ENCODE assay signal across 25 mouse cellular contexts in the genomic region with DNA sequence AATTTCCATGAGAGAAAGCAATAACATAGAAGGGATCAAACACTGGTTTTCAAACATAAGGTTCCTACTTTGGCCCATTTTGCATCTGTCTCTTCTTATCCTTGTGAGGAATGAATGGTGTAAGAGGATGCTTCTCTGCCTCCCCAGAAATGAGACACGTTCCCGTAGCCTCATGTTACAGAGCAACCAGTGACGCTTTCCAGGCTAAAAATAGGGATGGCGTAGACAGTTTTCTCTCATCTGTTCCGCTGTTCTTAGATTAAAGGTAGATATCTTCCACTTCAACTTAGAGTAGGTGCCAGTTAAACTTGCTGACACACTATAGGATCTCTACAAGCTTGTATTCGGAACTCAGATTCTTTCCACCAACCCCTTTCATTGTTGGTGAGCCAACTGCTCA.
DNase-seq lines count a peak whose midpoint lies in the region; ATAC-seq lines count a peak whose summit lies in the region.
"Had no signal": no experiment of that assay in that cellular context is flagged by ENCODE, and none has a peak within 500 bp of the region (broad histone marks: within the 10 kb centered on the region; RNA-seq: fewer than 3 reads in every experiment).

No protein-coding gene starts in this region.

- H3K9ac ChIP-seq in heart, embryonic 11.5 days (ENCODE audit: low read depth, low read length) = no peak overlapping the region
- no peak overlapping the region for H3K9ac ChIP-seq in heart, embryonic 16.5 days (ENCODE audit: low read length)
- H3K9ac ChIP-seq: embryonic facial prominence, embryonic 13.5 days; forebrain, embryonic 12.5 days; forebrain, embryonic 15.5 days; hindbrain, embryonic 12.5 days; hindbrain, embryonic 15.5 days had no signal

- no peaks in the 10 kb centered on the region for H3K36me3 ChIP-seq in heart, embryonic 11.5 days (ENCODE audit: control insufficient read depth, insufficient read depth, low read length)
- H3K36me3 ChIP-seq in heart, embryonic 16.5 days (ENCODE audit: control insufficient read depth, insufficient read depth) = no peaks in the 10 kb centered on the region
- H3K36me3 ChIP-seq in heart, embryonic 10.5 days = no peaks in the 10 kb centered on the region
- H3K36me3 ChIP-seq: embryonic facial prominence, embryonic 10.5 days; embryonic facial prominence, embryonic 13.5 days; forebrain, embryonic 12.5 days; forebrain, embryonic 15.5 days; hindbrain, embryonic 12.5 days; hindbrain, embryonic 15.5 days had no signal

- no peak for ATAC-seq in heart, embryonic 11.5 days (replicated peaks; ENCODE audit: insufficient number of reproducible peaks, low FRiP score, low TSS enrichment)
- no peak; the same call in 1 of the 2 replicates for ATAC-seq in heart, embryonic 16.5 days (replicated peaks; ENCODE audit: extremely low read depth, insufficient read depth, low FRiP score)
- ATAC-seq: CD4-positive, CD25-positive, alpha-beta regulatory T cell, adult 4 months; forebrain, embryonic 15.5 days; intestine, postnatal 0 days had no signal

- H3K9me3 ChIP-seq in heart, embryonic 11.5 days (replicated peaks; ENCODE audit: control insufficient read depth, low read length) = no peaks in the 10 kb centered on the region
- H3K9me3 ChIP-seq in heart, embryonic 16.5 days (replicated peaks; ENCODE audit: control insufficient read depth, low read length) = no peaks in the 10 kb centered on the region
- no peaks in the 10 kb centered on the region for H3K9me3 ChIP-seq in heart, embryonic 10.5 days
- H3K9me3 ChIP-seq: embryonic facial prominence, embryonic 10.5 days; embryonic facial prominence, embryonic 13.5 days; forebrain, embryonic 12.5 days; forebrain, embryonic 15.5 days; hindbrain, embryonic 12.5 days; hindbrain, embryonic 15.5 days had no signal

- no peak overlapping the region for H3K4me3 ChIP-seq in heart, embryonic 11.5 days (ENCODE audit: low read depth, low read length)
- H3K4me3 ChIP-seq in heart, embryonic 16.5 days (ENCODE audit: low read length) = no peak overlapping the region
- no peak overlapping the region for H3K4me3 ChIP-seq in heart, embryonic 10.5 days
- H3K4me3 ChIP-seq: embryonic facial prominence, embryonic 10.5 days; embryonic facial prominence, embryonic 13.5 days; erythroblast, embryonic 14.5 days; forebrain, embryonic 12.5 days; forebrain, embryonic 15.5 days; hindbrain, embryonic 12.5 days; hindbrain, embryonic 15.5 days had no signal

- DNase-seq in heart, adult 8-10 months (ENCODE audit: low spot score) = no peak
- DNase-seq in heart, embryonic 10.5 days (ENCODE audit: low spot score) = no peak
- DNase-seq in skeletal muscle tissue, adult 2 months (ENCODE audit: low read depth, low spot score) = peak; percentile 74
- no peak for DNase-seq in thymus, postnatal 0 days (ENCODE audit: low spot score)
- DNase-seq: adrenal gland, adult 2 months; adrenal gland, postnatal 14 days; cerebellum, adult 11-12 months; cerebellum, adult 8-10 months; cerebellum, postnatal 10 days; cerebellum, postnatal 36 days; embryo, embryonic 11 days; gastrocnemius, postnatal 36 days; heart, postnatal 14 days; kidney, adult 2 months had no signal

- H3K4me2 ChIP-seq in heart, embryonic 11.5 days = peak overlapping the region; percentile 27; the same call in 1 of the 2 replicates
- peak overlapping the region; percentile 12; the same call in 1 of the 2 replicates for H3K4me2 ChIP-seq in heart, embryonic 16.5 days (ENCODE audit: low read depth, low read length)
- H3K4me2 ChIP-seq: embryonic facial prominence, embryonic 13.5 days; forebrain, embryonic 12.5 days; forebrain, embryonic 15.5 days; hindbrain, embryonic 12.5 days; hindbrain, embryonic 15.5 days had no signal

- H3K27me3 ChIP-seq in heart, embryonic 11.5 days (ENCODE audit: control insufficient read depth, insufficient read depth, low read length) = no peaks in the 10 kb centered on the region
- H3K27me3 ChIP-seq in heart, embryonic 16.5 days (ENCODE audit: control insufficient read depth, insufficient read depth, low read length) = no peaks in the 10 kb centered on the region
- H3K27me3 ChIP-seq in heart, embryonic 10.5 days (ENCODE audit: insufficient read depth, poor library complexity, severe bottlenecking) = no peaks in the 10 kb centered on the region
- H3K27me3 ChIP-seq: embryonic facial prominence, embryonic 13.5 days; forebrain, embryonic 12.5 days; forebrain, embryonic 15.5 days; hindbrain, embryonic 12.5 days; hindbrain, embryonic 15.5 days had no signal

- peaks cover 4% of the 10 kb centered on the region; the same call in 1 of the 2 replicates for H3K4me1 ChIP-seq in heart, embryonic 11.5 days (ENCODE audit: control insufficient read depth, insufficient read depth, low read length)
- 0 out of 2 replicates have a peak, but pooled peaks cover 2% of the 10 kb centered on the region for H3K4me1 ChIP-seq in heart, embryonic 16.5 days (ENCODE audit: control insufficient read depth, insufficient read depth, low read length)
- peaks cover 4% of the 10 kb centered on the region; the same call in 1 of the 2 replicates for H3K4me1 ChIP-seq in heart, embryonic 10.5 days
- H3K4me1 ChIP-seq: embryonic facial prominence, embryonic 10.5 days; embryonic facial prominence, embryonic 13.5 days; forebrain, embryonic 12.5 days; forebrain, embryonic 15.5 days; hindbrain, embryonic 12.5 days; hindbrain, embryonic 15.5 days had no signal

- no peak overlapping the region for H3K27ac ChIP-seq in heart, embryonic 11.5 days (ENCODE audit: low read depth, low read length)
- no peak overlapping the region for H3K27ac ChIP-seq in heart, embryonic 16.5 days (ENCODE audit: low read length)
- no peak overlapping the region for H3K27ac ChIP-seq in heart, embryonic 10.5 days
- H3K27ac ChIP-seq: embryonic facial prominence, embryonic 10.5 days; embryonic facial prominence, embryonic 13.5 days; forebrain, embryonic 12.5 days; forebrain, embryonic 15.5 days; hindbrain, embryonic 12.5 days; hindbrain, embryonic 15.5 days had no signal

- 41% methylated on average over 6 of the region's 6 CpGs for WGBS in heart, embryonic 11.5 days (ENCODE audit: insufficient replicate concordance)
- 38% methylated on average over 6 of the region's 6 CpGs for WGBS in heart, embryonic 16.5 days
- WGBS in heart, embryonic 10.5 days = 47% methylated on average over 6 of the region's 6 CpGs
